Mouse (Mus musculus): ENCODE measurements at regions not wholly inside any gene's neighbourhood (a gene's known extent, or its start where the extent isn't known, plus 50 kb on each side); places are given as distances from the start of the nearest gene placed in this dataset.

DNA sequence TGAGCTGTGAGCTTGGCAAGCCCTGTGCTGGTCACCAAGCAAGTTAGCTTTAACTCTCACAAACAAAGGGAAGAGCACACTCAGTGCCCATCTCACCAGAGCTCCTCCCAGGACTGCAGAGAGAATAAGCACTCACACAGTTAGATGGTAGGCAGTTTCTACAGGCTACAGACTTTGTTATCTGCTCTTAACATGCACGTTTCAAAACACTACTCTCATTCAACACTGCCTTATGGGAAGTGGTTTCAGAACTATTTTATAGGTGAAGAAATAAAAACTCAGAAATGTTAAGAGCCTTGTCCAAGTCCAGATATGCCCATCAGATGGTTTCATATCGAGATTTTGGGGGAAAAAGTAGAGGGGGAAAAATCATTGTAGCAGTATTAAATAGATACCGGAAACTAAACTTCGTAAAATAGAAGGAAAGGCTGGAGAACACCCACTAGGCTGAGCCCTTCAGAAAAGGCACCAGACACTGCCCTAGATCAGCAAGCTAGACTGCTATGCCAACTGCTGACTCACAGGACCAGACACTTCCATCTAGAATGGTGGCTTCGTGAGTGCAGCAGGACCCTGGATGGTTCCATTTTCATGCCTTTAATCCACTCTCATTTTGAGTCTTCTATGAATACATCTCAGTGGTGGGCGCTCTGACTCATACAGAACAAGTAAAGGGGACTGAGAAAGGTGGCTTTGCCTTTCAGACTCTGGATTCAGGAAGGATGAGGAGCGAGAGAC lies 51.3 kb upstream of the Serbp1 start:
- Histone ChIP-seq H3K4me3 (ENCODE audit: low read length) (no peak overlapping the region), H3K36me3 (ENCODE audit: insufficient read depth, low read length) (no peaks in the 10 kb centered on the region), H3K27ac (ENCODE audit: low read length) (no peak overlapping the region), H3K9me3 (ENCODE audit: low read length) (no peaks in the 10 kb centered on the region), H3K9ac (replicated peaks; ENCODE audit: low read length) (no peak overlapping the region), H3K27me3 (ENCODE audit: insufficient read depth, low read length) (no peaks in the 10 kb centered on the region), H3K4me1 (ENCODE audit: insufficient read depth, low read length) (no peaks in the 10 kb centered on the region), H3K4me2 (replicated peaks; ENCODE audit: low read depth, low read length) (no peak overlapping the region)
- no peak for ATAC-seq (ENCODE audit: low FRiP score, low TSS enrichment)
- WGBS: 82% methylated on average over 7 of the region's 7 CpGs

DNA sequence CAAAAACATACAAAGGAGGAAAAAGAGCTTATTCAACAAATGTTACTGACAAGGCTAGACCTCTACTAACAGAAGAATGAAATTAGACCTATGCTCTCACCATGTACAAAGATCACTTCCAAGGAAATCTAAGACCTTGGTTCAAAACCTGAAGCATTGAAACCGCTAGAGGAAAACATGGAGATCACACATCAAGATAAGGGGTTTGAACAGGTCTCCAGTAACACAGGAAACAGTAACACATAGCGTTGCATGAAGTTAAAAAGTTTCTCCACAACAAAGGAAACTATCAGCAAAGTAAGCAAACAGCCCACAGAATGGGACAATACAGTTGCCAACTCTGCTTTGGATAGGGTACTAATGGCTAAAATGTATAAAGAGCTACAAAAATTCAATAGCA lies 53.3 kb upstream of the Serbp1 start:
- no peak overlapping the region for H3K9ac ChIP-seq (replicated peaks; ENCODE audit: low read length)
- H3K36me3 ChIP-seq (ENCODE audit: insufficient read depth, low read length): no peaks in the 10 kb centered on the region
- H3K4me3 ChIP-seq (ENCODE audit: low read length): no peak overlapping the region
- WGBS: 78% methylated on average over 2 of the region's 2 CpGs
- no peak overlapping the region for H3K4me2 ChIP-seq (replicated peaks; ENCODE audit: low read depth, low read length)
- H3K4me1 ChIP-seq (ENCODE audit: insufficient read depth, low read length): no peaks in the 10 kb centered on the region
- no peaks in the 10 kb centered on the region for H3K9me3 ChIP-seq (ENCODE audit: low read length)
- no peak for ATAC-seq (ENCODE audit: low FRiP score, low TSS enrichment)
- no peak overlapping the region for H3K27ac ChIP-seq (ENCODE audit: low read length)
- H3K27me3 ChIP-seq (ENCODE audit: insufficient read depth, low read length): no peaks in the 10 kb centered on the region

DNA sequence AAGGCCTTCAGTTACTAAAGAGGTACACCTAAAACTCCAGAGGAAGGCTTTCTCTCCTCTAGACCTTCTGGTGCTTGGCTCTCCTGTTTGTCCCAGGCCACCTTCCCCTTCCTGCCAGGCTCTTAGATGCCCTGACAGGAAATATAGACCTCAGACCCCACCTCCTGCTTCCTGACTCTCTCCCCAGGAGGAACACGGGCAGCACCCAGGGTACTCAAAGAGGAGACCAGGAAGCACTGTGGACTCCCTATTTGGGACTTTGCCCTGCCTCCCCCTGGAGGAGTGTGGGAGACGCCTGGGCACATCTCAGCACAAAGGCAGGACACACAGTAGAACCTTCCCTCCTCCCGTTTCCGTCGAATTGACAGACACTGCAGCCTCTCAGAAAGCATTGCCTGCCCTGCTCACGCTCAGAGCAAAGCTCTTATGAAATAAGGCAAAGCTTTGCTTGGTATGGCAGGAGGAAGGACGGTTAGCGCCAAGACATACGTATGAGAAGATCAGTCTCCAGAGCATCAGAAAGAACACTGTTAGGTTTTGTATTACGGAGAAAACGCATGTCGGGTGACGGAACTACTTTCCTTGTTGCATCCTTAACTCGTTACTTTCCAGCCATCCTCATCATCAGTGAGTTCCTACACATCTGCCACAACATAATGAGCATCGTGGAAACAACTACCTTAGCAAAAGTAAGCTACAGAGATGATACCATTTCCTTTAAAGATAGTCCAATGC lies 54.3 kb upstream of the Serbp1 start:
- Histone ChIP-seq H3K27ac (ENCODE audit: low read length) (no peak overlapping the region), H3K36me3 (ENCODE audit: insufficient read depth, low read length) (no peaks in the 10 kb centered on the region), H3K9me3 (ENCODE audit: low read length) (no peaks in the 10 kb centered on the region), H3K4me2 (replicated peaks; ENCODE audit: low read depth, low read length) (no peak overlapping the region), H3K4me3 (ENCODE audit: low read length) (no peak overlapping the region), H3K4me1 (ENCODE audit: insufficient read depth, low read length) (no peaks in the 10 kb centered on the region), H3K27me3 (ENCODE audit: insufficient read depth, low read length) (no peaks in the 10 kb centered on the region), H3K9ac (replicated peaks; ENCODE audit: low read length) (no peak overlapping the region)
- WGBS: 76% methylated on average over 15 of the region's 15 CpGs
- ATAC-seq (ENCODE audit: low FRiP score, low TSS enrichment): no peak

GRCm38 (mm10) chr6:67182453-67182852 lies 55.5 kb upstream of the Serbp1 start:
- no peaks in the 10 kb centered on the region for H3K9me3 ChIP-seq (ENCODE audit: low read length)
- no peaks in the 10 kb centered on the region for H3K27me3 ChIP-seq (ENCODE audit: insufficient read depth, low read length)
- H3K9ac ChIP-seq (replicated peaks; ENCODE audit: low read length): no peak overlapping the region
- no peak for ATAC-seq (ENCODE audit: low FRiP score, low TSS enrichment)
- no peak overlapping the region for H3K4me2 ChIP-seq (replicated peaks; ENCODE audit: low read depth, low read length)
- H3K4me1 ChIP-seq (ENCODE audit: insufficient read depth, low read length): no peaks in the 10 kb centered on the region
- WGBS: 88% methylated on average over 2 of the region's 2 CpGs
- H3K4me3 ChIP-seq (ENCODE audit: low read length): no peak overlapping the region
- H3K36me3 ChIP-seq (ENCODE audit: insufficient read depth, low read length): no peaks in the 10 kb centered on the region
- H3K27ac ChIP-seq (ENCODE audit: low read length): no peak overlapping the region

- WGBS: 84% methylated on average over 4 of the region's 4 CpGs
- Histone ChIP-seq H3K27ac (ENCODE audit: low read length) (no peak overlapping the region), H3K9ac (replicated peaks; ENCODE audit: low read length) (no peak overlapping the region), H3K4me2 (replicated peaks; ENCODE audit: low read depth, low read length) (no peak overlapping the region), H3K36me3 (ENCODE audit: insufficient read depth, low read length) (no peaks in the 10 kb centered on the region), H3K9me3 (ENCODE audit: low read length) (no peaks in the 10 kb centered on the region), H3K4me1 (ENCODE audit: insufficient read depth, low read length) (no peaks in the 10 kb centered on the region), H3K27me3 (ENCODE audit: insufficient read depth, low read length) (no peaks in the 10 kb centered on the region), H3K4me3 (ENCODE audit: low read length) (no peak overlapping the region)
- ATAC-seq (ENCODE audit: low FRiP score, low TSS enrichment): no peak
These were observed 56.5 kb upstream of the Serbp1 start for GRCm38 (mm10) chr6:67181459-67181858.

DNA sequence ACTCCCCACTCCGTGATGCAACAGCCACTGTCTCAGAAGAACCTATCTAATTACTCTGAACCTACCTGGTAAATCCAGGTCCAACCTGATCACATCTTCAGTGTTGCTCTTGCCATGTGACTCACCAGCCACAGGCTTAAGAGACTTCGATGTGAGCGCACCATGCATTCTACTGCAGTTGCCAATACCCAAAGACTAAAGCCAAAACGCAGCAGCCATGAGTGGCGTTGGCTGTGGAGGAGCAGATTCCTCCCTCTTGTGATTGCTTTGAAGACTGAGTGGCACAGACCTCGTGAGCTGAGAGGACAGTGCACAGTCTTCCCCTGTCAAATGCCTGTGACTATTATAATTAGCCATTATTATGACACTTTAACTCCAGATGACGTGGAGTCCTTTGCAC lies 58.6 kb upstream of the Serbp1 start:
- Histone ChIP-seq H3K27ac (ENCODE audit: low read length) (no peak overlapping the region), H3K36me3 (ENCODE audit: insufficient read depth, low read length) (no peaks in the 10 kb centered on the region), H3K27me3 (ENCODE audit: insufficient read depth, low read length) (no peaks in the 10 kb centered on the region)

GRCm38 (mm10) chr6:67178531-67178930 lies 59.4 kb upstream of the Serbp1 start:
- no peak for ATAC-seq (ENCODE audit: low FRiP score, low TSS enrichment)
- Histone ChIP-seq H3K27ac (ENCODE audit: low read length) (no peak overlapping the region), H3K36me3 (ENCODE audit: insufficient read depth, low read length) (no peaks in the 10 kb centered on the region), H3K9me3 (ENCODE audit: low read length) (no peaks in the 10 kb centered on the region), H3K27me3 (ENCODE audit: insufficient read depth, low read length) (no peaks in the 10 kb centered on the region), H3K4me1 (ENCODE audit: insufficient read depth, low read length) (no peaks in the 10 kb centered on the region), H3K4me2 (replicated peaks; ENCODE audit: low read depth, low read length) (no peak overlapping the region), H3K9ac (replicated peaks; ENCODE audit: low read length) (no peak overlapping the region), H3K4me3 (ENCODE audit: low read length) (no peak overlapping the region)
- 87% methylated on average over 4 of the region's 4 CpGs for WGBS

More for the DNA sequence above, 58.6 kb upstream of the Serbp1 start:
- Histone ChIP-seq H3K9me3 (ENCODE audit: low read length) (no peaks in the 10 kb centered on the region), H3K4me1 (ENCODE audit: insufficient read depth, low read length) (no peaks in the 10 kb centered on the region), H3K4me3 (ENCODE audit: low read length) (no peak overlapping the region), H3K4me2 (replicated peaks; ENCODE audit: low read depth, low read length) (no peak overlapping the region), H3K9ac (replicated peaks; ENCODE audit: low read length) (no peak overlapping the region)
- ATAC-seq (ENCODE audit: low FRiP score, low TSS enrichment): no peak
- WGBS: 79% methylated on average over 7 of the region's 7 CpGs

DNA sequence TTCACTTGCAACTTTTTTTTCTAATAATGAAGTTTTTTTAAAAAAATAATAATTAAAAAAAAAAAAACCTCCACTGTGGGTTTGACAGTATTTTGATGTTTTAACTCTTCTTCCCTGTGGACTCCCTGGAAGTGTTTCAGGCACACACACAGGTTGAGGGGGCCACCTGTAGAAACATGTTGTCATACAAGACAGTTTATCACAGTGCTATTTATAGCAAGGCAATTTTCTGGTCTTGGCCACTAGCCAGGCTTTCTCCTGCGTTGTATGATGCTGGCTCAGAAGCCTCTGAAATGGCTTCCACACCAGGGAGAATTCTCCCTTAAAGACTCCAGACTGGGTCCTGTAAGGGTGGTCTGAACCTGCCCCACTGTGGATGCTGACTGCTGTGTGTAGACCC lies 59.9 kb upstream of the Serbp1 start:
- ATAC-seq (ENCODE audit: low FRiP score, low TSS enrichment): no peak
- no peak overlapping the region for H3K9ac ChIP-seq (replicated peaks; ENCODE audit: low read length)
- 21% methylated on average over 1 of the region's 1 CpGs for WGBS

GRCm38 (mm10) chr6:67170674-67170946 lies 67.4 kb upstream of the Serbp1 start:
- Histone ChIP-seq H3K27ac (ENCODE audit: low read length) (no peak overlapping the region), H3K4me1 (ENCODE audit: insufficient read depth, low read length) (peaks cover 6% of the 10 kb centered on the region; the same call in 1 of the 2 replicates), H3K9me3 (ENCODE audit: low read length) (no peaks in the 10 kb centered on the region), H3K27me3 (ENCODE audit: insufficient read depth, low read length) (no peaks in the 10 kb centered on the region), H3K9ac (replicated peaks; ENCODE audit: low read length) (peak overlapping the region; percentile 23; the same call in 1 of the 2 replicates), H3K4me3 (ENCODE audit: low read length) (peak overlapping the region; percentile 10; the same call in 1 of the 2 replicates), H3K36me3 (ENCODE audit: insufficient read depth, low read length) (no peaks in the 10 kb centered on the region), H3K4me2 (replicated peaks; ENCODE audit: low read depth, low read length) (peak overlapping the region; percentile 30)
- ATAC-seq (ENCODE audit: low FRiP score, low TSS enrichment): peak; percentile 39; the same call in 1 of the 2 replicates
- WGBS: 78% methylated on average over 5 of the region's 5 CpGs

More for the DNA sequence above, 59.9 kb upstream of the Serbp1 start:
- no peaks in the 10 kb centered on the region for H3K36me3 ChIP-seq (ENCODE audit: insufficient read depth, low read length)
- no peaks in the 10 kb centered on the region for H3K4me1 ChIP-seq (ENCODE audit: insufficient read depth, low read length)
- no peak overlapping the region for H3K4me2 ChIP-seq (replicated peaks; ENCODE audit: low read depth, low read length)
- no peak overlapping the region for H3K4me3 ChIP-seq (ENCODE audit: low read length)
- H3K9me3 ChIP-seq (ENCODE audit: low read length): no peaks in the 10 kb centered on the region
- H3K27ac ChIP-seq (ENCODE audit: low read length): no peak overlapping the region
- H3K27me3 ChIP-seq (ENCODE audit: insufficient read depth, low read length): no peaks in the 10 kb centered on the region

Data from kidney, embryonic 16.5 days (tissue).